Mouse (Mus musculus) B cell, adult 2 months (primary cell): ENCODE results near the gene Mtf1.

ENCODE experiments used
- DNase-seq, 2 experiments: peaks; one replicate each; pipeline ENCODE4 v3.0.0; 2022

The Mtf1 gene

GRCm38 (mm10) chr4:124801552-124802308 lies at the start of gene Mtf1:
TSS of gene Mtf1 (plus strand) at chr4:124802104.
- DNase-seq = peak; percentile 89 to 90

- DNase-seq = peak in 1 of 2 experiments; percentile 2
Measured at GRCm38 (mm10) chr4:124752281-124753199, 49.4 kb upstream of the Mtf1 start.

- no peak for DNase-seq
Measured at GRCm38 (mm10) chr4:124755526-124755925, 46.4 kb upstream of the Mtf1 start.

DNA sequence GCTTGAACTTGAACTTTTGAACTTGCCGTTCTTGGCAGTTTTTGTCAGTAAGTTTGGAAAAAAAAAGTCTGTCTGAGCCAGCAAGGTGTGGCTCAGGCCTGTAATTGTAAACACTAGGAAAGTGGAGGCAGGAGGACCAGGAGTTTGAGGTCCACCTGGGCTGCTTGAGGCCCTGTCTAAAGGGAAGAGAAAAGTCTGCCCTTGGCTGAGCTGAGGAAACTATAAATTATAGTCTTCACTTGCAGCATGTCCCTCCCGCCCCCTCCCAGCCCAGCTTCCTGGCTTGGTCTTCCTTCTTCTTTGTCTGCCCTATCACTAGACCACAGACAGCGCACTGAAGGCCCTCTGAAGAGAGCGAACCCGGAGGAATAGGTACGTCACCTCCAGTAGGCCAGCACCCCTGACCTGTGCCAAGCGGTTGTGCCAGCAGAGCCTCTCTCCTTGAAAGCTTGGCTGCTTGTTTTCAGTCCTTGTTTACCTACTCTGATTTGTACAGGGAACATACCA lies 42.5 kb upstream of the Mtf1 start:
- no peak for DNase-seq

DNA sequence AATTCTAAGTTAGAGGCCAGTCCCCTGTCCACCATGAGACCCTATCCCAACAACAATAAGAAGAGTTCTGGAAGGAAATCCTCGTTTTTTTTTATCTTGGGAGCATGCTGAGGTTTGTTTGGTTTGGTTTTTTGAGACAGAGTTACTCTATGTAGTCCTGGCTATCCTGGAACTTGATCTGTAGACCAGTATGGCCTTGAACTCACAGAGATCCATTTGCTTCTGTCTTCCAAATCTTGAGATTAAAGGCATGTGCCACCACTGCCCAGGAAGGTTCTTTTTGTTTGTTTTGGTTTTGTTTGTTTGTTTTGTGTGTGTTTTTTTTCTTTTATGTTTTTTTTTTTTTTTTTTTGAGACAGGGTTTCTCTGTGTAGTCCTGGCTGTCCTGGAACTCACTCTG lies 40.7 kb upstream of the Mtf1 start:
- no peak for DNase-seq

DNA sequence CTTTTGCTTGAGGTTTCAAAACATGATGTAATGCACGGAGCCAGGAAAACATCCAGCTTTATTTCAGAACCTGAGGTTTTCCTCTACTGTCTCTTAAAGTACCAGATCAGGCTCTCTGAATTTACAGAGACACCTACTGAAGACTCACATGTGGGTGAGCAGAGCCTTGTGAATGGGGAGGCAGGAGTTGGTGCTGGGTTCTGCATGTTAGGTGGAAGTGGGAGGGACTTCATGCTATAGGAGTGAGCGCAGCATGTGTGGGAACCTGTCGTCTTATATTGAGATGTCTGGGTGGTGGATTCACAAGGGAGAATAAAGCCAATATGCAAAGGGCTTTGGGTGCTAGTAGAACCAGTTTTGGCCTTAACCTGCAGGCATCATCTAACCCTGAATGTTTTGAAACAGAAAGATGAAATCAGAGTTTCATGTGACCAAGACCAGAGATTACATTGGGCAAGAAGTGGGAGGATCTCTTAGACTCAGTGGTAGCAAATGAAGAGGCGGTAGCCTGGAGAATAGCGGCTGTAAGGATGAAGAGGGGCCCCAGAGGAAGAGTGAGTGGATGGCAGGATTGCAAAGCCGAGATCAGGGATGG lies 38.9 kb upstream of the Mtf1 start:
- no peak for DNase-seq

DNA sequence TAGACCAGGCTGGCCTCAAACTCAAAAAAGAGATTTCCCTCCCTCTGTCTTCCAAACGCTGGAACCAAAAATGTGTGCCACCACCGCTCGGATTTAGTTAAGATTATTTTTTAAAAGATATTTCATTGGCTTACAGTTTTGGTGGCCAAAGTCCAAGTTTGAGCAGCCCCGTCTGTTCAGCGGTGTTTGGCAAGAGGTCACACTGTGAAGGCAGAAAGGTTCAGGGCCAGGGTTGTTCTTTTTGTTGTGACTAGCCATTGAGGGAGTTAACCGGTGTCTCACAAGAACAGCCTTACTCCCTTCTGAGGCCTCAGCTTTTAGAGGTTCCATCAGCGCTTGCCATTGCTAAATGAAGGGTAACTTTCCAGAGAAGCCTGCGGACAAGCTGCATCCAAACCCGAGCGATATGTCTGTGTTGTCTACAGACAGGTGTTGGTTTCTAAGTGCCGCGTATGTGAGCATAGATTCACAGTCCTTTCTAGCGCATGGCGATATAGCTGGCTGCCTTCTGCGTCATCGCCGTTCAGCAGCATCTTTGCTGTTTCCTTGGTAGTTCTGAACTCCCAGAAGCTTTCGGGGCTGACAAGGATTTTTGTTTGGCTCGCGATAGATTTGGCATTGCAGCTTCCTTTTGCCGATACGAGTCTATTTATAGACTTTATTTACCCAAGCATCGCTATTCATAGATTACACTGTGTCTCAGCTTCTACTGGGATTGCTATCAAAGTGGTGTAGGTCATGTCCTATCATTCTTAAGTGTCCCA lies 35.9 kb upstream of the Mtf1 start:
- DNase-seq = no peak

GRCm38 (mm10) chr4:124766566-124766940 lies 35.4 kb upstream of the Mtf1 start:
- DNase-seq = no peak

DNA sequence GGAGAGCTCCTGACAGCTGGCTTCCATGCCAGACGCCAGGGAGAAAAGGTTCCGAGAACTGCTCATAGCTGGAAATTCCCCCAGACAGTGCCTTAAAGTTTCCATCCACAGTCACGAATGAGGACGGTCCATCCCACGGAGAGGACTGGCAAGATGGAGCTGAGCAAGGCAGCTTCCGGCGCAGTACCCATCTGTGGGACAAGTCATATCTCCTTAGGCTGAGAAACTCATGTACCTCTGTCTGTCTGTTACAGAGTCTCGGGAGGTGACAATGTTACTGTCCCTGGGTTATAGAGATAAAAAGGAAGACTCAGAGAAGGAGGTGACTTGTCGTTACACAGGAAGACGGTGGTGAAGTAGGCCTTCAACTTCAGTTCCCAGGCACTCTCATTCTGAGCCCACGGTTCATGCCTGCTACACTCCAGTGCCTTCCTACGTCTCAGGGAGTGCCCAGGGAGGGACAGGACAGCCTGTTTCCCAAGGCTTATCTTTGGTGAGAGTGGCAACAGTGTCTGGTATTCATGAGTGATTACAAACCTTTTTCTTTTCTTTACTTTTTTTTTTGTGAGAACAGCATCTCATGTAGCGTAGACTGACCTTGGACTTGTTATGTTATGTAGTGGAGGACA lies 32.8 kb upstream of the Mtf1 start:
- no peak for DNase-seq

- DNase-seq = no peak
Measured at GRCm38 (mm10) chr4:124770624-124771023, 31.3 kb upstream of the Mtf1 start.

GRCm38 (mm10) chr4:124772125-124772524 lies 29.8 kb upstream of the Mtf1 start:
- DNase-seq = no peak

- DNase-seq = no peak
Measured at GRCm38 (mm10) chr4:124773449-124773848, 28.5 kb upstream of the Mtf1 start.

- no peak for DNase-seq
Measured at GRCm38 (mm10) chr4:124773995-124774394, 27.9 kb upstream of the Mtf1 start.

GRCm38 (mm10) chr4:124774429-124774828 lies 27.5 kb upstream of the Mtf1 start:
- DNase-seq = no peak

GRCm38 (mm10) chr4:124781361-124781760 lies 20.5 kb upstream of the Mtf1 start:
- no peak for DNase-seq

DNA sequence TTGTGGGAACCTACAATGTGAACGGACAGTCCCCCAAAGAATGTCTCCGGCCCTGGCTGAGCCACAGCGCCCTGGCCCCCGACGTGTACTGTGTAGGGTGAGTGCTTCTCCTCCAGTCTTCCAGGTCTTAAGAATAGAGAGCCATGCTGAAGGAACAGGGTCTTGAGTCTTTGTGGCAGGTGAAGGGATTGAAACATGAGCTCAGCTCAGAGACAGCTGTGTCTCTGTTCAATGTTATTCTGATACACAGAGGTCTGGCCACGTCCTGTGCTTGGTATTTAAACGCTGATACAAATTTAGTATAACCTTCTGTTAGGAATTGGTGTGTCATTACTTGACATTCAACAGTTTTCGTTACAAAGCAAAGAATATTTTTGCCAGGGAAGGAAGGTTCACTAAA lies 19.5 kb upstream of the Mtf1 start:
- no peak for DNase-seq

- DNase-seq = no peak
Measured at GRCm38 (mm10) chr4:124783937-124784336, 18.0 kb upstream of the Mtf1 start.

- DNase-seq = no peak
Measured at GRCm38 (mm10) chr4:124790013-124790412, 11.9 kb upstream of the Mtf1 start.

GRCm38 (mm10) chr4:124792114-124792513 lies 9.8 kb upstream of the Mtf1 start:
- DNase-seq = no peak

DNA sequence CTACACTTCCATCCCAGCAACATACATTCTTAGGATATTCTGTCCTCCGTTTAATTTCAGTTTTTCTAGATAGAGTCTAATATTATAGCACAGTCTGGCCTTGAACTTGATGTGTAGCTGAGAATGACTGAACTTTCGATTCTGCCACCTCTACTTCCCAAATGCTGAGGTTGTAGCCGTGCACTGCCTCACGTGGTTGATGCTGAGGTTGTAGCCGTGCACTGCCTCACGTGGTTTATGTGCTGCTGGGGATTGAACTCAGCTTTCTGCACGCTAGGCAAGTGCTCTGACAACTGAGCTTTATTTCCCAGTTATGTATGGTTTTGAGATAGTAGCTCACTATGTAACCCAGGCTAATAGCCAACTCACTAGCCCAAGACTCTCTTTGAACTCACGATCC lies 5.8 kb upstream of the Mtf1 start:
- DNase-seq = no peak

- no peak for DNase-seq
Measured at GRCm38 (mm10) chr4:124796913-124797312, 5.0 kb upstream of the Mtf1 start.
